ENCODE assay signal across 23 mouse cellular contexts in the genomic region with DNA sequence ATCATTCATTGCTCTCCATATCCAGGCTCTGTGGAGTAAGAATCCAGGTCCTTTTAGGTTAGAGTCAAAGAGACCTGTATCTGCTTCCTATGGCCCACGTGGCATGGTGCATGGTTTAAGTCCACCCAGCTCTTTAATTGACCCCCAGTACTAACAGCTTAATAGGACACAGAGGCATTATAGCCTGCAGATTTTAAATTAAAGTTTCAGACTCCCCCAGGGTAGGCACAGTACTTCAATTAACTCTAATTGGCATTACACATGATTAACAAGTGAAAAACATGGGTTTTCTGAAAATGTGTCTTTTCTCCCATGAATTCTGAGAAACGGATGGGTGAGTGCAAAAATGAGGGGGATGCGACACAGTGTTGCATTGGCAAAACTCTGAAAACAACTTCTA. TPM values are rescaled to one million over a fixed set of nuclear protein-coding genes. Genes with fewer than 3 reads are reported as not detected.
"Had no signal": no experiment of that assay in that cellular context is flagged by ENCODE, and none has a peak within 500 bp of the region (broad histone marks: within the 10 kb centered on the region; RNA-seq: fewer than 3 reads in every experiment).

No protein-coding gene starts in this region.

- H3K4me1 ChIP-seq: limb, embryonic 13.5 days; liver, embryonic 12.5 days; liver, embryonic 15.5 days; lung, embryonic 15.5 days; megakaryocyte, embryonic 14.5 days; midbrain, embryonic 10.5 days; stomach, embryonic 15.5 days had no signal

- DNase-seq: kidney, postnatal 14 days; kidney, postnatal 4 days; left cerebral cortex, postnatal 4 days; liver; lung, adult 18-20 months; lung, postnatal 10 days; lung, postnatal 36 days; retina, postnatal 1 day; right cerebral cortex, postnatal 25 days; spleen, adult 18-20 months; thymus, postnatal 25 days had no signal

- H3K4me3 ChIP-seq: limb, embryonic 13.5 days; liver, embryonic 12.5 days; liver, embryonic 15.5 days; lung, embryonic 15.5 days; megakaryocyte, embryonic 14.5 days; midbrain, embryonic 10.5 days; midbrain, embryonic 13.5 days; myocyte; stomach, embryonic 15.5 days had no signal

- H3K9me3 ChIP-seq: limb, embryonic 13.5 days; liver, embryonic 12.5 days; liver, embryonic 15.5 days; lung, embryonic 15.5 days; megakaryocyte, embryonic 14.5 days; midbrain, embryonic 10.5 days; midbrain, embryonic 13.5 days; stomach, embryonic 15.5 days had no signal

- H3K27ac ChIP-seq: limb, embryonic 13.5 days; liver, embryonic 12.5 days; liver, embryonic 15.5 days; lung, embryonic 15.5 days; midbrain, embryonic 10.5 days; midbrain, embryonic 13.5 days; stomach, embryonic 15.5 days had no signal

- H3K9ac ChIP-seq: limb, embryonic 13.5 days; liver, embryonic 12.5 days; liver, embryonic 15.5 days; lung, embryonic 15.5 days; midbrain, embryonic 13.5 days; stomach, embryonic 15.5 days had no signal

- H3K27me3 ChIP-seq: limb, embryonic 13.5 days; liver, embryonic 12.5 days; liver, embryonic 15.5 days; lung, embryonic 15.5 days; megakaryocyte, embryonic 14.5 days; midbrain, embryonic 13.5 days; stomach, embryonic 15.5 days had no signal

- H3K4me2 ChIP-seq: limb, embryonic 13.5 days; liver, embryonic 12.5 days; liver, embryonic 15.5 days; lung, embryonic 15.5 days; midbrain, embryonic 13.5 days; stomach, embryonic 15.5 days had no signal

- H3K36me3 ChIP-seq: limb, embryonic 13.5 days; liver, embryonic 12.5 days; liver, embryonic 15.5 days; lung, embryonic 15.5 days; midbrain, embryonic 10.5 days; midbrain, embryonic 13.5 days; stomach, embryonic 15.5 days had no signal

- ATAC-seq: liver, embryonic 12.5 days; midbrain, embryonic 13.5 days; midbrain, embryonic 16.5 days had no signal

RNA-seq across cellular contexts. Expression of a gene that starts 54.1 kb away (rescaled TPM):
- total RNA-seq: monocyte, adult 5-6 weeks; neutrophil, adult 5-6 weeks had no signal
